Mouse (Mus musculus): ENCODE results near the gene Eln.

Eln gene

GRCm38 (mm10) chr5:134684398-134684797 is 62.7 kb downstream of the Eln start:
- DNase-seq (ENCODE audit: low read depth), result no peak

GRCm38 (mm10) chr5:134683813-134684212 is 63.3 kb downstream of the Eln start:
- no peak for DNase-seq (ENCODE audit: low read depth)

DNA sequence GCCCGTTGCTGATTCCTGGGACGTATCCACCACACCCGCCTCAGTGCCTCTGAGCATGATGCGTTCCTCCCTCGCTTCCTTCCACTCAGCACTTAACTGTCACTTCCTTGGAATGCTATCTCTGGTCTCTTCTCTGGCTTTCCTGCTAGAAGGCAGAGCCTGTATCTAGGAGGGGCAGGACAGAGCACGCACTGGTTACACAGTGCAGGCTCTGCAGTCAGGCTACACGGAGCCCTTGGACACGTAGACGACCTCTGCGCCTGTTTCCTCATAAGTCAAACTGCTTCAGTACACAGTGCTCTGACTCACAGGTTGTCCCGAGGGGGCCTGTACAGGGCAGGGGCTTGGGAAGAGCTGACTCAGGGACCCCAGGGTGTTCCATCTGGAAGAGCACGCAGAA is 66.9 kb downstream of the Eln start:
- no peak for DNase-seq (ENCODE audit: low read depth)

GRCm38 (mm10) chr5:134678827-134679546 is 68.1 kb downstream of the Eln start:
- DNase-seq (ENCODE audit: low read depth), result no peak

- no peak for DNase-seq (ENCODE audit: low read depth)
These were observed 69.1 kb downstream of the Eln start for GRCm38 (mm10) chr5:134678031-134678430.

DNA sequence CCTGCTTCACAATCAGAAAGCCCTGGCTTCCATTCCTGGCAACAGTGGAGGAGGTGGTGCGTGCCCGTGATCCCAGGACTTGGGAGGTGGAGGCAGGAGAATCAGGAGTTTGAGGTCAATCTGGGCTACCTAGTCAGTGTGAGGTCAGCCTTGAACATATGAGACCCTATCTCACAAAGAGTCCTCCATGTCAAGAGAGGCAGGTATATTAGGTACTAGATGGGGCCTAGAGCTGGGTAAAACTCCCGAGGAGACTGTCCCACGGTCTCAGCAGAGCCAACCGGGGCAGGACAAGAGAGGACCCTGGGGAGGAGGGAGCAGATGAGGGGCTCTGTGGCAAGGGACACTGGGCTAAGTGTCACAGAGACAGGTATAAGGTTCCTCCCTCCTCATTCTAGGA is 69.6 kb downstream of the Eln start:
- DNase-seq (ENCODE audit: low read depth), result no peak

GRCm38 (mm10) chr5:134675956-134676759 is 71.0 kb downstream of the Eln start:
- no peak for DNase-seq (ENCODE audit: low read depth)

- no peak for DNase-seq (ENCODE audit: low read depth)
These were observed 72.1 kb downstream of the Eln start for GRCm38 (mm10) chr5:134674977-134675376.

DNA sequence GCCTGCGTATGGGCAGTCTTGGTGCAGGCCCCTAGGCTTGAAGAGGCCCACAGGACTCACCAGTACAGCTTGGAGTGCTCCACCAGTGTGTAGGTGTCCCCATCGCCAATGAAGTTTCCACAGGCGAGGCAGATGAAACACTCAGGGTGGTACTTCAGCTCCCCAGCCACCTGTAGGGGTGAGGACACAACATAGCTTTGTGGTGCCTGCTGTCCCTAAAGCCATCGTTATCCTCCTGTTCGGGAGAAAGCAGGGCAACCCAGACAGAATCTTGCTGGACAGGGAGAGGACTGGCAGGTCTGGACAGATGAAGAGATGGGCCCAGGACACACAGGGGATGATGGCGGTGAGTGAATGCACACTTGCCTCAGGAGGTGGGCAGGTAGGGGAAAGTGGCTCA is 74.5 kb downstream of the Eln start:
- no peak for DNase-seq (ENCODE audit: low read depth)

DNA sequence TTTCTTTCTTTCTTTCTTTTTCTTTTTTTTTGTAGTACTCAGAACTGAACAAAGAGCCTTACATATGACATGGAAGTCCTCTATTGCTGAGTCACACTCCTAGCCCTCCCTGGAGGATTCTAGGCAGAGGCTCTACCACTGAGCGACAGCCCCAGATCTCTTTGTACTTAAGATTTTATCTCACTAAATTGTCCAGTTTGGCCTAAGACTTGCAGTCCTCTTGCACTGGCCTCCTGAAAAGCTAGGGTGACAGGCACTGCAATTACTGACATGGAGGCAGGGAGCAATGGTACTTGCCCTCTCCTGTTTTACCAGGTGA is 75.0 kb downstream of the Eln start:
- no peak for DNase-seq (ENCODE audit: low read depth)

DNA sequence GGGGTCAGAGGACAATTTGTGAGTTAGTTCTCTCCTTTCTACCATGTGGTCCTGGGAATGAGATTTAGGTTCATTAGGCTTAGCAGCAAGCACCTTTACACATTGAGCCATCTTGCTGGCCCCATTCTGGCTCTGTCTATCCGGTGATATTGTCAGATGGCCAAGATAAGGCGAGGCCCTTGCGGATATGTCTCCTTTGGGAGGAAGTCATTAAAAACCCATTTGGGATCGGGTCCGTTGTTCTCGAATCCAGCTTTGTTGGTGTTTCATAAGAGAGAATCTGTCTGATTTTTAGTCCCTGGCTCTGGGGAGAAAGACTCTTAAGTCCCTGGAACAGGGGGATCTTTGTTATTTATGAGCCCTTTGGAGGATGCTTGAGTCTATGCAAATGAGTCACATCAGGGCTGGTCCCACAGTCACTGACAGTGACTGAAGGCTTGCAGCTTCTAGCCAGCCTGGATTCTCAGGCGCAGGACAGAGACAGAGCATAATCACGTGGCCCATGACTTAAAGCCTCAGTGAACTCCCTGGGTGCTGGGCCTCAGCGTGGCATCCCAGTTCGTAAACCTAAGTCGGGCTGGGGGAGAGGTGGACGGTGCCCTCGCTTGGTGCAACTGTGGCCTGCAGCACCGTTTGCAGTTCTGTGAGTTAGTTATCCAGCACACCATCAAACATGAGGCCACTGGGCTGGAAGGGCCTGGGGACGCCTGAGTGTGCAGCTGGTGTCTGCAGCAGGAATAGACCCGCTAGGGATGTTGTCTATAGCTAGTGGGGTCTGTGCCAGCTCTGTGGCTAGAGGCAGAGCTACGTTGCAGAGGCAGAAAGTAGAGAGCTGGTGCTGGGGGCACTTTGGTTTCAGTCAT is 75.6 kb downstream of the Eln start:
- no peak for DNase-seq (ENCODE audit: low read depth)

DNA sequence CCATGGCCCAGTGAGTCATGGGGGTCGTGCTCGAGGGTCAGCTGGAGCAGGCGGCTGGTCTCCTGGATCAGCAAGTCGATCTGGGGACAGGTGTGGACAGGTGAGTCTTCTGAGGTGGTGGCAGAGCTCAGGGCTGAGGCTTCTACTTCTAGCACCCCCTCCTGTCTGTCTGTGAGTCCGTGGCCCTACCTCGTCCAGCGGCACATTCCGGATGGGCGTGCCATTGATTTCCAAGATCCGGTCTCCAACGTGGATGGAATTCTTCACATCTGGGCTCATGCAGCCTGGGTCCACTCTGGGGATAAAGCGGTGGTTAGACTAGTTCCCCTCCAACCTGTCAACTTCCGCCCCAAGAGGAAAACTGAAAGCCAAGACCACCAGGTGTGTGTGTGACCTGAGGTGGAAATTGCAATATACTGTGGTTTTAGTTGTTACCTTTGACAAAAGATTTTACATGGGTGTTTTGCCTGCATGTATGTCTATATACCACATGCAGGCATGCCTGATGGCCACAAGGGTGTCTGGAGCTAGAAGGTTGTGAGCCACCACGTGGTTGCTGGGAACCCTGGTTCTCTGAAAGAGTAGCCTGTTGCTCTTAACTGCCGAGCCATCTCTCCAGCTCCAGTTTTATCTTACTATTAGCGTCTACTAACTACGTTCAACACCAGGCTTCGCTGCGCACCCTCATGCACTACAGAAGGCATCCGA is 78.0 kb downstream of the Eln start:
- no peak for DNase-seq (ENCODE audit: low read depth)

DNA sequence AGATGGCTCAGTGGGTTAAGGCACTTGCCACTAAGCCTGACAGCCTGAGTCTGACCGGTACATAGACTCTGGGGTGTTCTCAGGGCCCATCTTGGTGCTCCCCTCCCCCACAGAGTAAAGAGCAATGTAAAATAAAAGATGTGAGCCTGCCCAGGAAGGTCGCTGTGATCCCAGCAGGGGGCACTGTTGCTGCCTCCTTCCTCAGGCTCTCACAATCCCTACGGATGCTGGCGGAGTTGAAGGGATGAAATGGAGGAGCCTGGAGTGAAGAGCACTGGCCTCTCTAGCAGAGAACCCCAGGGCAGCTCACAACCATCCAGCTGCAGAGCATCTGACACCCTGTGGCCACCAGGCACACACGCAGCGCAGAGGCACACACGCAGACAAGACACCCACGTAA is 78.6 kb downstream of the Eln start:
- DNase-seq (ENCODE audit: low read depth), result no peak

- no peak for DNase-seq (ENCODE audit: low read depth)
These were observed 90.4 kb downstream of the Eln start for GRCm38 (mm10) chr5:134656708-134657107.

All from fibroblast of lung, adult 2 months (primary cell).